Mouse (Mus musculus) T-helper 17 cell (primary cell): Measurements from ENCODE around the gene Adora3.
"Not testable (repeated sequence)": the region's sequence is repeated elsewhere in the genome, so short reads cannot be mapped to it uniquely, and the experiment has no call there.

Source experiments
- in situ Hi-C, 2 experiments: fragments of 300-600 bp; cut with MboI, MseI; formaldehyde crosslinking; loops; 1 replicate in 1 of 2; 2 replicates in 1 of 2; pipeline ENCODE4 v1.15.1; 2025; ENCODE audit warnings: high pct_unique_total_duplicates in 2 of 2

Adora3 gene

DNA sequence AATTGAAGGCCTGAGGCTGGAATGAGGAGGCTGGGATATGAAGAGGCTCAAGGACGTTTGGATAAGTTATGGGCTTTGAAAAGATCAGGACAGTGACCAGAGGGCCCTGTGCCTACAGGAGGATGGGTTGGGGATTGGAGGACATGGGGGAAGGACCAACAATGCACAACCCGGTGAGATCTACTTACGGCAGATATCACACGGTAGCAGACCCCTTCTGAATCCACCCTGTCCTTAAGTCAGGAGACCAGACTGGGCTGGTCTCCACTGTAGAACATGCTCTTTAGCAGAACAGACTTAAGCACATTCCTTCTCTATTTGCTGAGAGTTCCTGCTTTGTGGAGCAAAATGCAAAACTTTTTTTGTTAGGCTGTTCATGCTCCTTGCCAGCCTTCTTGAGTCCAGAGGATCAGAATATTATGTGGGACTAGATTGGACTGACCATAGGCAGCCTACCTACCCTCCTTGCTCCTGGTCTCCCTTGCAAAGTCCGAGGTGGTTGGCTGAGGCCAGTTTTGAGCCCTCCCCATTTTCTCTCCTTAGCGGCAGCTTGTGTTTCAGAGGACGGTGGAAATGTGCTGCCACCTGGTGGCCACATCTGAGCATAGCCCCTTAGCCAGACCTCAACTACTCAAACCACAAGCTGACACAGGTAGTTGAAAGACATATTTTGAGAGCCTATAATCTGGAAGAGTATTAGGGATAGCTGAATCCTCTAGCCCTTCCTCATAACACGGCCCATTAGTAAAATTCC is 28.9 kb downstream of the Adora3 start:
- in situ Hi-C loops: loop anchor here (5.0 to 10.0 kb wide), 5 partner anchors 58 to 212 kb away; partner anchors contain the start of genes Ddx20 (in 2 of the 2), Rap1a (in 1 of the 2) and Wdr77 (in 1 of the 2)

- in situ Hi-C loops: no loop called here
These were observed 29.6 kb downstream of the Adora3 start for GRCm38 (mm10) chr3:105900266-105900665.

- in situ Hi-C loops: no loop called here
These were observed 30.1 kb downstream of the Adora3 start for GRCm38 (mm10) chr3:105900716-105901115.

GRCm38 (mm10) chr3:105901468-105901867 is 30.8 kb downstream of the Adora3 start:
- in situ Hi-C loops: no loop called here

- in situ Hi-C loops: no loop called here
These were observed 33.6 kb downstream of the Adora3 start for GRCm38 (mm10) chr3:105904213-105904612.

GRCm38 (mm10) chr3:105904721-105905120 is 34.1 kb downstream of the Adora3 start:
- in situ Hi-C loops: no loop called here

GRCm38 (mm10) chr3:105907956-105908655 is 37.4 kb downstream of the Adora3 start:
- in situ Hi-C loops: no loop called here

- in situ Hi-C loops: no loop called here
These were observed 38.3 kb downstream of the Adora3 start for GRCm38 (mm10) chr3:105908976-105909375.

DNA sequence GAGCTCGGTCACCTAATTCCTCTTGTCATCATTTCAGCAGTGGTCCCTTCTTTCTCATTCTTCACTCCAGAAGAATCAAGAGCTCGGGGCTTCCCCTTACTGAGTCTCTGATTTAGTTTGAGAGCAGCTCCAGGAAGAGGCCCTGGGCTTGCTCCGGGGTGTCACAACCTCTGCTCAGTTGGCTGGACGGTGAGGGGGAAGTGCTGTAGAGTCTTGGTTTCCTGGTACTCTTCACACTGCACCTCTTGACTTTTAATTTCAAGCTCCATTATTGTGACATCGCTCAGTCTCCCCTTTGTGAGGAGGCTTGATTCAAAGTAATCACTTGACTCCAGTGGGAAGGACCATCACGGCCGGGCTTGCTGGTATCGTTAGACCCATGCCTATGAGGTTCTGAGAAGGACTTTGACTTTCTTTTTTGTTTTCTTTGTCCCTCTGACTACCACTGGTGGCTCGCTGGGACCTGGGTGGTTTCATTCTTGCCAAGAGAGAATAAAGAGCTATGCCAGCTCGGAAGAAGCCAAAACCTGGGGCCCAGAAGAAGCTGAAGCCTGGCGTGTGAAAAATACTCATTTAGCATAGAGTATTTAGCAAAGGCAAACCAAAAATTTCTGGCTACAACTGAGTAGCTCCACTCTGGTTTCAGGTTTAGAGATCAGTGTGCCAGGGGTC is 40.0 kb downstream of the Adora3 start:
- in situ Hi-C loops: no loop called here

GRCm38 (mm10) chr3:105912097-105912880 is 41.6 kb downstream of the Adora3 start:
- in situ Hi-C loops: no loop called here

GRCm38 (mm10) chr3:105913839-105914681 is 43.4 kb downstream of the Adora3 start:
- in situ Hi-C loops: no loop called here

DNA sequence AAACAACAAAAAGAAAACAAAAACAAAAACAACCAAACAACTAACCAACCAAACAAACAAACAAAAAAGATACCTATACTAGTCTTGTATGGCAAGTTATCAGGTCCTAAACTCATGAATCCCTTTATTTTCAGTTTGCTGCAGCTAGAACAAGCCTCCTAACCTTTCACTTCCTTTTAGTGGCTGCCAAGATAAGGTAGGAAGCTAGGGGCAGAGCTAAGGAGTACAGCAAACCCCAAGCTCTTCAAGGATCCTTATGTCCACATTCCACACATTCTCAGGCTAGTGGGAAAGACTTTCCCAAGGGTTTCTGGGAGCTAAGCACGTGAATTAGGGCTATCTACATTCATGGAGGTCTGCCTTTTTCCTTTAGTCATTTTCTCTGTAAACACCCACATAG is 44.6 kb downstream of the Adora3 start:
- in situ Hi-C loops: no loop called here

- in situ Hi-C loops: not testable (repeated sequence)
These were observed 45.8 kb downstream of the Adora3 start for GRCm38 (mm10) chr3:105916455-105916854.

GRCm38 (mm10) chr3:105917656-105918354 is 47.1 kb downstream of the Adora3 start:
- in situ Hi-C loops: no loop called here

- in situ Hi-C loops: no loop called here
These were observed 47.7 kb downstream of the Adora3 start for GRCm38 (mm10) chr3:105918355-105918745.

DNA sequence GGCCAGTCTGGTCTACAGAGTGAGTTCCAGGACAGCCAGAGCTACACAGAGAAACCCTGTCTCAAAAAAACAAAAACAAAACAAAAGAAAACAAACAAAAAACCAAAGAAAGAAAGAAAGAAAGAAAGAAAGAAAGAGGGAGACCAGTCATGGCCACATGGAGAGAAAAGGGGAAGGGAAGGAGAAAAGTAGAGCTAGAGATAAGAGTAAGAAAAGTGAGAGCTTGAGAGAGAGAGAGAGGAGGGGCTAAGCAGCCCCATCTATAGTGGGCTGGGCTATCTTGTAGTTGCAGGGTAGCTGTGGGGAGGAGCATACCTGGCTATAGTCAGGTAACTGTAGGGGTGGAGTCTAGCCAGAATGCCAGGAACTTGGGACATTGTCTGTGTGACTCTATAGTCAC is 50.1 kb downstream of the Adora3 start:
- in situ Hi-C loops: not testable (repeated sequence)

GRCm38 (mm10) chr3:105921959-105922358 is 51.3 kb downstream of the Adora3 start:
- in situ Hi-C loops: no loop called here

DNA sequence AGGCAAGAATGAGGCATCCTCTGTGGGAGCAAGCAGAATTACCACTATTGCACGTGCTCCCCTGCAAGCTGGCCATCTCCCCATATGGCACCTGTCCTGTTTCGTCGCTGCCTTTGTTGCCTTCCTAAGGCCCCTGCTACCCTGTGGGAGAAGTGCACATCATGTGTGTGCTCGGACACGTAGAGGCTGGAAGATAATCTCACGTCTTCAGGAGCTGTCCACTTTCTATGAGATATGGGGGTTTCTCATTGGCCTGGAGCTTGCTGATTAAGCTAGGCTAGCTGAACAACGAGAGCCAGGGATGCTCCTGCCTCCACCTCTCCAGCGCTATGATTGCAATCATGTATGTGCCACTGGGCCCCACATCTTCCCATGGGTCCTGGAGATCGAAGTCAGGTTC is 54.0 kb downstream of the Adora3 start:
- in situ Hi-C loops: no loop called here

- in situ Hi-C loops: no loop called here
These were observed 57.0 kb downstream of the Adora3 start for GRCm38 (mm10) chr3:105927561-105928194.

- in situ Hi-C loops: no loop called here
These were observed 57.5 kb downstream of the Adora3 start for GRCm38 (mm10) chr3:105928195-105928569.
